Mouse (Mus musculus): ENCODE results near the gene Prr14.

GRCm38 (mm10) chr7:127425291-127425690 lies 34.1 kb upstream of the Prr14 start:
- TF ChIP-seq POLR2A (IDR thresholded peaks at IDR 0.05; ENCODE audit: borderline replicate concordance, insufficient read depth, low read length) (no peak), CTCF (IDR thresholded peaks at IDR 0.05; ENCODE audit: borderline replicate concordance, insufficient read depth, low read depth, low read length) (no peak)

Data from cerebellum, adult 2 months (tissue).